Mouse (Mus musculus) frontal cortex, adult 2 months (tissue): ENCODE results near the gene Nlrp3. TPM values are rescaled to one million over a fixed set of nuclear protein-coding genes. Genes with fewer than 3 reads are reported as not detected.

ENCODE experiments used
- DNase-seq, 2 experiments: peaks; one replicate each; pipeline ENCODE4 v3.0.0; 2022; ENCODE audit warnings: low spot score in 1 of 2; ENCODE audit errors: extremely low spot score in 1 of 2
- polyA plus RNA-seq: library from polyadenylated mRNA; depleted of rRNA; stranded (reverse); fragments of >200 nt; gene quantifications from 2 replicates; pipeline ENCODE4 v1.2.3, GENCODE M21; 2012; rRNA removed

Nlrp3 gene
- polyA plus RNA-seq = 0.57 and 0.64 TPM in 2 replicates

DNA sequence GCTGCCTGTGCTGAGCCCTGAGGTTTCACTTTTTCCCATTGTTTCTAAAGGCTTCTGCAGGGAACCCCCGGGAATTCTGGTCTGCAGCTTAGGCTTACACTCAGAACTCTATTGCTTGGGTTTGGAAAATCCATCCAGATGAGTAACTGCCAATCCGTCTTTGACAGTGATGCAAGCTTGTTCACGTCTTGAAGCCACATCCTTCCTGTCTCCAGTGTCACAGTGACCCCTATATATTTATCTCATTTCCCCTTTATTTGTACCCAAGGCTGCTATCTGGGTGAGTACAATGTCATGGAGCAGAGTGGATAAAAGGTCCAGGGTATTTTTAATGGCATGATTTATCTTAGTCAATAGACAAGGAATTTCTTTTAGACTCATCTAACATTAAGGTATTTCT lies at the start of gene Nlrp3:
Gene Nlrp3, plus strand, starts transcription at position 245 of the 400 bp plus-strand sequence.
- DNase-seq = no peak

DNA sequence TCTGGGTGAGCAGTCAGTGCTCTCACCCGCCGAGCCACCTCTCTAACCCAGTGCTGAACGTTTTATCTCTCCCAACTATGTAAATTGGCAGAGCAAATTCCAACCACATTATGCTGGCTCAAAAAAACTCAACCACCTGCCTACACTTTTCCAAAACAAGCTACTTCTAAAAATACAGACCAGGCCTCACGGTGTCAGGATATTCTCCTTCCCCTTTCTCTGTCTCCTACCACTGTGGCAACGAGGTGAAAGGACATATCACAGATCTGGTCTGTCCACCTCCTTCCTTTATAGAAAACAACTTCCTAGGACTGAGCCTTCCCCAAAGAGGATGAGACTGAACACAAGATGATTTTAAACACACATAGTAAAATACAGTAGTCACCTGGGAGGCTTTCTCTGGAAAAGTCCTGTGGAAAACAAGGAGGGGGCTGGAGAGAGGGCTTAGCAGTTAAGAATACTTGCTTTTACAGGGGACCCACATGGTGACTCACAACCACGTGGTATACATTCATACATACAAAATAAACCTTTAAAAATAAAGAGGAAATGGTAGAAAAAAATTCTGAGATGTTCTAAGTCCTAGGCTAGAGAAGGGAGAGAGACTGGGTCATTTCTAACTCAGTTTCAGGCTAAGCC lies 44.6 kb upstream of the Nlrp3 start:
- peak in 1 of 2 experiments; percentile 55 for DNase-seq

DNA sequence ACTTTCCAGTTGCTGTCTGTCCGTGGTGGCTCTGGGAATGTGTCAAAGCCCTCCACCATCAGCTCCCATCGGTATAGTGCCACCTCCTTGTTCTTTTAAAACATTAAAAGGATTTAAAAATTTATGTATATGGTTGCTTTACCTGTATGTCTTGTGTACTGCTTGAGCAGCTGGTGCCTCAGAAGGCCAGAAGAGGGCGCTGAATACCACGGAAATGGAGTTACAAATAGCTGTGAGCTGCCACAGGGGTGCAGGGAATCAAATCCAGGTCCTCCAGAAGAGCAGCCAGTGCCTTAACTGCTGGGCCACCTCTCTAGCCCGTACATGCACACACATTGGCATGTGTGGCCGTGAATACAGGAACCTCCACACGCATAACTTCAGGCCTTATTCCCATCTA lies 43.6 kb upstream of the Nlrp3 start:
- DNase-seq = no peak

DNA sequence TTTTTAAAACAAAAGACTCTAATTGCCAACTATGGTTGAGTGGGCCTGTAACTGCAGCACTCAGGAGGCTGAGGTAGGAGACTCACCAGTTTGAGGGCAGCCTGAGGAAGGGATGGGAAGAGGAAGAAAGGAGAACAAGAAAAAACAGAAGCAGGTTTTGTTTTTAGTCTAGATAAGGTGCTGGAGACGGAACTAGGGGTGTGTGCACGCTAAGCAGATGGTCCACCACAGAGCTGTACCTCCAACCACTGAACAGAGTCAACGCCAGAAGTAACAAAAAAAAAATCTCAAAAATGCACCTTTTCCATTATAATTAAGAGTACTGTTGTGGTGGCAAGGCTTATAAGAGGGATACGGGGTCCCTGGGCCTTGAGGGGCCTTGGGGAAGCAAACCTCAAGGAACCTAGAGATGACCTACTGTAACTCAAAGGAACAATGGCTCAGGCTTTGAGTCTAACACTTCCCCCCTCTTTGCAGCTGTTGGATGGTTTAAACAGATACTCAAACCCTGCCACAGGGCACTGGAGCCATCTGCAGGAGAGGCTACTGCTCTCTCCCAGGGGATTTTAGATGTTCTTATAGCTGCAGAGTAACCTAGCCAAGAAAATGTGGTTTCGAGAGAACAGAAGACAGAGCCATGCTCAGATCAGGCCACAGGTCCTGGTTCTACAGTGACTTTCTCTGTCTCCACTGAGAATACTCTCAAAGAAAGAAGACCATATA lies 39.2 kb upstream of the Nlrp3 start:
- DNase-seq = no peak

DNA sequence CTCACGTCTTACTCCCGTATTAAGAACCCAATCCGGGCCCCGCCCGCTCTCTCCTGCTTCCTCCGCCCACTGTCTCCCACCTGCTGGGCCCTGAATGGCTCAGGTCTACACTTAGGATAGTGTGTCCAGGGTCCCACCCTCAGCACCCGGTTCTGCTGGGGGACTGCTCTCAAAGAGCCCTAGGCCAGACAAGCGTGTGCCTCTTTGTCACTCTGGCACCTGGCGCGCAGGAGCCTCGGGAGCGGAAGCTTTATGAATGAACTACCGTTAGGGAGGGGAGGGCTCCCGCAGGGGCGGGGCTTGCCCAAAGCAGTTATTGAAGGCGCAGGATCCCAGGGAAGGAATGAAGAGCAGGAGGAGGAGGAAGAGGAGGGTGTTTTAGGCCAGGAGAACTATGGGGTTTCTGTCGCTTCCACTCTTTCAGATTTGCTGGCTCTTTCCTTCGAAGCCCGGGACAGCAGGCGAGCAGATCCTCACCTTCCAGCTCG lies 36.0 kb upstream of the Nlrp3 start:
- peak; percentile 48 to 73 for DNase-seq

DNA sequence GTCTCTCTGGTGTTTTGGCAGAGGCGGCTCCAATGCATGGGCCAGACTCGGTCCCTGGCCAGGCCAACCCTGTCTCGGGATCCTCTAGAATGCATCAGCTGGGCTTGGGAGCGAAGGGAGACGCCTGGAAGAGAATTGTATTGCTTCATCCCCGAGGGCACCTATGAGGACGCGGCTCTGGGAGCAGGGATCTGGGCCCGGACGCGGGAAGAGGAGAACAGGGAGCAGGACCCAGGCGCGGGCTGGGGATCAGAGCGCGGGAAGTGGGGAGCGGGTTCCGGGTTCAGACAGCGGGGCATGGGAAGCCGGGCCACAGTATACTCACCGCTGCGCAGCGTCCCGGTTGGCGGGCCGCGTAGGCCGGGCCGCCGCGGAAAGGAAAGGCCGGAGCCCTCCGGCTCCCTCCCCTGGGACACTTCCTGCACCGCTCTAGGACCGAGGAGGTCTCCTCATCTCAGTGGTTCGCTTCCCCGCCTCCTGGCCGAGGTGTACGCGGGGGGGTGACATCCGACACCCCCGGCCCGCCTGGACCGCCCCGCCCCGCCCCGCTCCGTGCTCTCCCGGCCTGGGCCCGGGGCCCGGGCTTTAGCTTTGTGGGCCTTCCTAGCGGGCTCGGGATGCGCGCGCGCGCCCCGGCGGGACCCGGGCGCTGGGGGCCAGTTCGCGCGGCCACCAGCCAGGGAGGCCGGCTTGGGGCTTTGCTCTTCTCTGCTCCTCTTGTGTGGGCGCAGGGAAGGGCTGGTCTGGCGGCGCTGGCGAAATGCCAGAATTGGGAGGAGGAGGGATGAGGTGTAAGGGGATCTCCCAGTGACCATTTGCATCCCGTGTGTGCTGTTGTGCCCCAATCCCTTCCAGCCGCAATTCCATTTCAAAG lies 35.3 kb upstream of the Nlrp3 start:
- peak in 1 of 2 experiments; percentile 77 for DNase-seq

DNA sequence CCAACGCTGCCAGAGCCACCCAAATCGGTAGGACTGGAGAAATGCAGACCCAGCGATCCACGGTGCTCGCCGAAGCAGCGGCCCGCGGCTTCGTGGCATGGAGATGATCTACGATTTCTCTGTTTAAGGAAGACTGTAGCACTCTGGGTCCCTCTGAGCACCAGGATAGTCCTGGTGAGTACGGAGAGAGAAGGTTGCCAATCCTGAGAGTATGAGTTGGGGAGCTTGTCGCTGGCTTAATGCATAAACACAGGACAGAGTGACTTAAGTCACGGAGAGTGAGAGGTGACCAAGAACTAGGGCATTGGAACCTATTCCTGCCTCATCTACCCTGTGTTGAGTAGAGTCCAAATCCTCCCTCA lies 34.7 kb upstream of the Nlrp3 start:
- DNase-seq = no peak

DNA sequence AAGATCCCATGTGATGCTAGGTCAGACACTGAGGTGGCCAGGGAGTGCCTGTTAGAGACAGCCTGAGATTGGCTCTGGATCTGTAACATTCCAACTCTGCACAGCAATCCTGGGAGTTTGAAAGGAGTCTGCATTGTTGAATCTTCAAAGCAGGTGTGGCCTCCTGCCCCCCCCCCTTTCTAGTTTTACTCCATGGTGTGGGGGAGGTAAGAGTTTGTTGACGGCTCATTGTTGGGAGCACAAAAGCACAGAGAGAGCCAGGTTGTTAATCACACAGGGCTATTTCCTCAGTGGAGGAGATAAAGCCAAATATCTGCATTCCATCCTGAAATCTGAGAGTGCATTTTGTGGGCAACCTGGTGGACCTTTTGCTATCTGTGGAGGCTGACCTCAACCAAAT lies 29.8 kb upstream of the Nlrp3 start:
- DNase-seq = no peak

DNA sequence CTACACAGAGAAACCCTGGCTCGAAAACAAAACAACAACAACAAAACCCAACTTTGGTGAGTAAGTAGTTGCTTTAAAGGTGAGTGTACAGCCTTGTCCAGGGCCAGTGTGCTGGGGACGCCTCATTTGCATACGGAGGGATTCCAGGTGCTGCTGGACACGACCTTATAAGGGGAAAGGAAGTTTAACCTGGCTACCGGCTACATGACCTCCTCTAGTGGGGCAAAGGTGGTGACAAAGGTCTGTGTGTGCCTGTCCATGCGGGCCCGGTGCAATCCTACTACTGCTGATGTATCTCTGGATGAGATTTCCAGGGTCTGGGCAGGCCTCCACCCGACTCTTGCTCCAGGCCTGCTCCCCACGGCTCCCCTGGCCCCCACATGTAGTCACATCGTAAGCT lies 28.6 kb upstream of the Nlrp3 start:
- no peak for DNase-seq

DNA sequence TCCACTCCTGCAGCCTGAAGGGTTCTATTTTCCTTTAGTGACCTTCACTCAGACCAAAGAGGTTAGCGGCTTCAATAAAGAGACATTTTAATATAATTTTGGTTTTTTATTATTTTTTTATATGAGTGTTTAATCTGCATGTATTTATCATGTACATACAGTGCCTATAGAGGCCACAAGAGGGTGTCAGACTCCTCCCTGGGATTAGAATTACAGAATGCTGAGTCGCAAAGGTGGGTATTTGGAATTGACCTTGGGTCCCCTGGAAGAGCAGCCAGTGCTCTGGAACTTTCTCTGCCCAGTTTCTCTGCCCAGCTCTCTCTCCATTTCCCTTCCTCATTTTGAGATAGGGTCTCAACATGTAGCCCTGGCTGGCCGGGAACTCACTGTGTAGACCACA lies 27.8 kb upstream of the Nlrp3 start:
- DNase-seq = no peak

DNA sequence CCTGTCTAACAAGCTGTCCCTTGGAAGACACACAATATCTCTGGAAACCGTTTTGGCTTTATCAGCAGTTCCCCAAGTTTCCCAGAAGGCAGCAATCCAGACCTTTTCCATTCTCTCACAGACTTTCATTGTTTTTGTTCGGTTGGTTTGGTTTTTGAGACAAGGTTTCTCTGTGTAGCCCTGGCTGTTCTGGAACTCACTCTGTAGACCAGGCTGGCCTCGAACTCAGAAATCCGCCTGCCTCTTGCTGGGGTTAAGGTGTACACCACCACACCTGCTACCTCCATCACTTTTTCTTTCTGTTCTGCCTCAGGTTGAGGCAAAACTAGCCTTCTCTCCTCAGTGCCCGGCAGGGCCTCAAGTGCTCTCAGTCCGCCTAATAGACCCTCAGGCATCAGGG lies 27.0 kb upstream of the Nlrp3 start:
- DNase-seq = no peak

DNA sequence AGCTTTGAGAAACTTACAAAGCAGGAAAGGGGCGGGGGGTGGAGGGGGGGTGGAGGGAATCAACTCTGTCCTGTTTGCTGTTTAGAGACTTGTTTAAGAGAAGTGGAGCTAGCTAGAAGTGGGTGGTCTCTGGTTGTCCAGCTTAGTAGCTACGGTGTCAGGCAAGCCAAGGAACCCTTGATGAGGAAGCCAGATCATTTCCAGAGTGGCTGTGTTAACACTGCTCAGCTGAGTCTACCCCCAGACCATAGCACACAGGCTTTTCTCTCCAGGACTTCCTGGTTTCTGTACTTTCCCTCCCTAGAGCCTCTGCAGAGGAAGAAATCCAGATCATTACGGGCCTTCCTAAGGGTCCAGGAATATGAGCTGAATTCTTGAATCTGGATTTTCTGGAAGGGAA lies 26.6 kb upstream of the Nlrp3 start:
- no peak for DNase-seq

DNA sequence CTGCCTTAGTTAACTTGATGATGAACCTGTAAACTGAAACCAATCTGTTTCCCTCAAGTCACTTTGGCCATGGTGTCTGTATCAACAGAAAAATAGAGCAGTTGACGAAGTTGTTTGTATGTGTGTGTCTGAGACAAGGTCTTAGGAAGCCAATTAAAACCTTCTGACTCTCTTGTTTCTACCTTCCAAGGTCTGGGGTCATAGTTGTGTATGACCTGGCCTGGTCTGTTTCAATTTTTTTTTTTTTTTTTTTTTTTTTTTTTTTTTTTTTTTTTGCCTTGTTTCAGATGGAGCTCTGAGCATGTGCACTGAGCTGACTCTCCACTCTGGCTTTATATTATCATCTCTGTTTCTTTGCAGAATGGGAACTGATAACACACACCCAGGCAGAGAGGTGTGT lies 23.9 kb upstream of the Nlrp3 start:
- DNase-seq = no peak

DNA sequence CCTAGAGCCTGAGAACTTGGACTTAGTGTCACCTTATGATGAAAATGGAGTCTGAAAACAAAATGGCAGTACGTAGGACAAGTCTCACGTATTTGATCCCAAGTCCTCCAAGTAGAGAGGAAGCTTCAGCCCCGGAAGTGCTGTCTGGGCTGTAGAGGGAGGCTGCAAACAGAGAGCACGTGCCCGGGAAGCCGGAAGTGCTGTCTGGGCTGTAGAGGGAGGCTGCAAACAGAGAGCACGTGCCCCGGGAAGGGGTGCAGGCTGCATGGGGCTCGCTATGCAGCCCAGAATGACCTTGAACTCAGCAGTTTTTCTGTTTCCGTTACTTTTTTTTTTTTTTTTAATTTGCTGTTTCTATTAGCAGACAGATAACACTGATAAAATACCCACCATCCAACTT lies 23.1 kb upstream of the Nlrp3 start:
- no peak for DNase-seq

DNA sequence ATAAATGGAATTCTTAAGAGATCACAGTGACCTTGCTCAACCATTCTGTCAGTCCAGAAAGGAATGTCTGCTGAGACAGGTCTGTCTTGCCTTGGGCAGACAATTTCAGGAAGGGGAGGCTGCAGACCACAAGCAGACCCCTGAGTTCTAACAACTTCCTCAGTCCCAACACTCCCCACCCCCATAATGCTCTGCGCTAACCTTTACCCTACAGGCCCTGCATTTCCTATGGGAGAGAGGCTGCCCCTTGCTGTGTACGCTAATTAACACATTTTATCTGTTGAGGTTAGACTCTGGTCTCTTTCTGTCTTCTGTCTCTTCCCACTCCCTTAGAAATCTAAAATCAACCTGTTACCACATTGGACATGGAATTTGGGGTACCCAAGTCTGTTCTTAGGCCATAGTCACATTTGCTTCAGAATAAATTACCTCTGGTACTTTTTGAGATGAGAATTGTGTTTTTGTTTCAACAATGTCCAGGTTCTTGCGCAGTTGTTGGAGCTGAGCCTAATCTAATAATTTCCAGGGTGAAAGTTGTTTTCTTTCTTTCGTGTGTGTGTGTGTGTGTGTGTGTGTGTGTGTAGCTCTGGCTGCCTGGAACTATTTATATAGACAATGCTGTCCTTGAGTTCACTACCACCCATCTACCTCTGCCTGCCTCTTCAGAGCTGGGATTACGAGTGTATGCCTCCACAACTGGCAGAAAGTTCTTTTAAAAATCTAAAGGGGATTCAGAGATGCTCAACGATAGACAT lies 21.4 kb upstream of the Nlrp3 start:
- no peak for DNase-seq

DNA sequence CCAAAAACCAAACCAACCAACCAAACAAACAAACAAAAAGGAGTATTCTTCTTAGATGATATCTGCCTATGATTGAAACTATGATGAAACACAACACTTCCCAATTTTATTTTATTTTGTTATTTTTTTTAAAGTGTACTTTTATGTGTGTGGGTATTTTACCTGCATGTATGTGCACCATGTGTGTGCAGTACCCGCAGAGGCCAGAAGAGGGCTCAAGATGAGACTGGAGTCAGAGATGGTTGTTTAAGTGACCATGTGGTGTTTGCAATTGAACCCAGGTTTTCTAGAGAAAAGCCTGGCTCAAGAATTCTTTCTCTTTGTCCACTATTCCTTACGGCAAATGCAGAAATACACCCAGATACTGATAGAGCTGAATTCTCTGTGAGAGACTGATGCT lies 17.2 kb upstream of the Nlrp3 start:
- DNase-seq = no peak

DNA sequence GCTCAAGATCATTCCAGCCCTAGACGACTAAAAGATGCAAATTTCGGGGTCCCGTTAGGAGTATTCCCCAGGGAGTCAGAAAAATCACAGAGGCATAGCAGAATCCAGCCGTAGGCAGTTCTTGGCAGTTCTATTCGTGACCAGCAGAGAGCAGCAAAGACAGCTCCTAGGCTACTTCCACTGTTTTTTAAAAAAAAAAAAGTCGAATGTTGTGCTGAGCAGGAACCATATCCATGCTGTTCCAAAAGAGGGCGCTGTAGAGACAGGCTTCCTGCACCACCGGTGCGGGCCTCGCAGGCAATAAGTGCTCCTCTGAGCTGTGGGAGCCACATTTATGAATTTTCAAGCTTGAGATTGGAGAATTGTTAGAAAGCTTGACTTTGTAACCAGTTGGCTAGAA lies 16.1 kb upstream of the Nlrp3 start:
- DNase-seq = peak; percentile 78 to 93

DNA sequence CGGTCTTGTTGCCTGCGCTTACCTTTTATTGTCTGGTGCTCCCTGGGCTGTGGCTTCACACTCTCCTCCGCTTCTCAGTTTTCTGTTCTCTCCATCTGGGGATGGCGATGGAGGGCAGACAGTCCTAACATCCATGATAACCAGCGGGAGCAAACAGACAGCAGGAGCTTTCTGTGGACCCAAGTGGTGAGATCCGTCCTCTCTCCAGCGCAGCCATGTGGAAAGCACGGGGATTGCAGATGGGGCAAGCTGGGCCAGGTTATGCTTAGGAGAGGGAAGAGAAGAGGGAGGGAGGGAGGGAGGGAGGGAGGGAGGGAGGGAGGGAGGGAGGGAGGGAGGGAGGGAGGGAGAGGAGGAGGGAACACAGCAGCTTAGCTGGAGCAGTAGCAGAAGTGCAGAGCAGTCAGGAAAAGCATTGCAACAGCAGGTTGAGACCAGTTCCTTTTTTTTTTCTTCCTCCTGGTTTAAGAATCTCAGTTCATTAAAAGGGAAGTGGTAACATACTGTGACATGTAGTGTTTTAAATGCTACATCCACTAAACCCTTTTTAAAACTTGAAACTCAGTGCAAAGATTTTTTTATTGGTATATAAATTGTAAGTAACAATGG lies 14.8 kb upstream of the Nlrp3 start, which contains the start of gene Zkscan17:
Gene Zkscan17, minus strand, starts transcription at position 280 of the 609 bp plus-strand sequence.
- no peak for DNase-seq

DNA sequence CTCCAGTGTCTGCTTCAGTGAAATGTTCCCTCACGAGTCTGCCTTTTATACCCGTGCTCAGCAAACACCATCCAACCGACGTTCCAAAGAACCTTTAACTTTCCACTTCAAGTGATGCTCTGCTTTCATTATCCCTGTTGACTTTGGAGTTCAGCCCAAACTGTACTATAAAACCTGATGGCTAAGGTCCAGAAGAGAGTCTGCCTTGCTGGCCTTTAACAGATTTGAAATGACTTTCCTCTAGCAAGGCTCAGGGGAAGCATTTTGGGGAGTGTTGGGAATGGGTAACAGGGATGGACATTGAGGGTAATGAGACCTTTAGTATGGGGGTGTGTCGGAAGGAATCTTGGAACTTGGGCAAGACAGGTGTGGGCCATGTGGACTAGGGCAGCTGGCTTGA lies 11.1 kb upstream of the Nlrp3 start:
- DNase-seq = no peak

DNA sequence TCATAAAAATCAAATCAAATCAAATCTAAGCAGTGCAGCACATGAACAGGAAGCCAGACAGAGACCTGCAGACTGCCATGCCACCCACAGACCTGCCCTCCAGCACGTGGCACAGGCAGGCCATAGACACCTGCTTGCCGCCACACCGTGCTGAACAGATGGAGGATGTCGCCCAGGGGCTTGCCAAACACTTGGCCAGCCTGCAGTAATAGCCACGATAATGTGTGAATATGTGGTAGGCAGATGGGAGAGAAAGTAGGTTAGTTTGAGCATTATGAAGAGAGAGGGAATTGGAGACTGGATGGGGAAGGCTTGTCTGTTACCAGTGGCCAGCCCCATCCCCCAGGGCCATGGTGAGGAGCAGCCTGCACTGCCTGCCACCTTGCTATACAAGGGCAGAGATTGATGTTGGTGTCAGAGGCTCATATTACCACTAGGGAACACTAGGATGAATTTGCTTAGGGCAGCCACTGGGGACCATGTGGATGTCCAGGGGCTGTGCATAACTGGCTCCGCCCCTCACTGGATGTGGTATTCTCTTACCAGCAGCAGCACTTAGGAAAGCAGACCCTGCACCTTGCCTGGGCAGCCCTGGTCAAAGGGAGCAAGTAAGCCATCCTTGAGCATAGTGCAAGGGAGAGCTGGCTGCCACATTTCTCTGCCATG lies 10.4 kb upstream of the Nlrp3 start:
- peak; percentile 40 to 60 for DNase-seq
